Mouse (Mus musculus): ENCODE results near the gene A530032D15Rik.
"Not testable (repeated sequence)": the region's sequence is repeated elsewhere in the genome, so short reads cannot be mapped to it uniquely, and the experiment has no call there.

A530032D15Rik gene

GRCm38 (mm10) chr1:85035801-85036200, 73.9 kb downstream of the A530032D15Rik start:
- DNase-seq (ENCODE audit: low read depth), result not testable (repeated sequence)

GRCm38 (mm10) chr1:85034394-85034793, 75.3 kb downstream of the A530032D15Rik start:
- not testable (repeated sequence) for DNase-seq (ENCODE audit: low read depth)

- not testable (repeated sequence) for DNase-seq (ENCODE audit: low read depth)
These were observed 76.0 kb downstream of the A530032D15Rik start for GRCm38 (mm10) chr1:85033616-85034015.

Data from c-Kit-positive CD71-positive TER-119-negative erythroid progenitor cells, embryonic 14.5 days (primary cell).